Mouse (Mus musculus): ENCODE results near the gene Ndufa8. TPM values are rescaled to one million over a fixed set of nuclear protein-coding genes. Genes with fewer than 3 reads are reported as not detected.

Ndufa8 gene
- polyA plus RNA-seq, 1 experiment = 260 TPM

GRCm38 (mm10) chr2:36032884-36033283 is 16.3 kb downstream of the Ndufa8 start:
- Histone ChIP-seq H3K27me3 (ENCODE audit: control insufficient read depth, insufficient read depth, insufficient read length) (no peaks in the 10 kb centered on the region), H3ac (ENCODE audit: control insufficient read depth, insufficient read length, low read depth) (no peak overlapping the region), H3K79me3 (ENCODE audit: low read depth) (no peaks in the 10 kb centered on the region), H3K4me3 (ENCODE audit: insufficient read depth, poor library complexity, severe bottlenecking) (no peak overlapping the region), H3K36me3 (ENCODE audit: control insufficient read depth, insufficient read depth) (peaks cover 16% of the 10 kb centered on the region), H3K79me2 (ENCODE audit: control insufficient read depth, insufficient read depth) (no peaks in the 10 kb centered on the region)
- TF ChIP-seq MAX (IDR thresholded peaks at IDR 0.05) = no peak
- no peak for TF ChIP-seq USF1 (IDR thresholded peaks at IDR 0.05; ENCODE audit: low read depth)
- TF ChIP-seq CEBPB (IDR thresholded peaks at IDR 0.05; ENCODE audit: low read depth) = no peak
- TF ChIP-seq MYOG (IDR thresholded peaks at IDR 0.05; ENCODE audit: control insufficient read depth, extremely low read depth, insufficient read length) = no peak
- TF ChIP-seq FOSL1 (IDR thresholded peaks at IDR 0.05; ENCODE audit: insufficient read depth, low read length, poor library complexity, severe bottlenecking) = no peak
- TF ChIP-seq MYOD1 (IDR thresholded peaks at IDR 0.05; ENCODE audit: control insufficient read depth, insufficient read length, low read depth) = no peak
- no peak for TF ChIP-seq CTCF (IDR thresholded peaks at IDR 0.05; ENCODE audit: control insufficient read depth, insufficient read depth, insufficient read length)

- H3K36me3 ChIP-seq (ENCODE audit: control insufficient read depth, insufficient read depth) = no peaks in the 10 kb centered on the region
- no peaks in the 10 kb centered on the region for H3K79me2 ChIP-seq (ENCODE audit: control insufficient read depth, insufficient read depth)
- no peak overlapping the region for H3ac ChIP-seq (ENCODE audit: control insufficient read depth, insufficient read length, low read depth)
- no peak for TF ChIP-seq FOSL1 (IDR thresholded peaks at IDR 0.05; ENCODE audit: insufficient read depth, low read length, poor library complexity, severe bottlenecking)
- no peak for TF ChIP-seq MYOD1 (IDR thresholded peaks at IDR 0.05; ENCODE audit: control insufficient read depth, insufficient read length, low read depth)
- TF ChIP-seq CEBPB (IDR thresholded peaks at IDR 0.05; ENCODE audit: low read depth) = no peak
- TF ChIP-seq MAX (IDR thresholded peaks at IDR 0.05) = no peak
- TF ChIP-seq CTCF (IDR thresholded peaks at IDR 0.05; ENCODE audit: control insufficient read depth, insufficient read depth, insufficient read length) = no peak
- no peak for TF ChIP-seq MYOG (IDR thresholded peaks at IDR 0.05; ENCODE audit: control insufficient read depth, extremely low read depth, insufficient read length)
- no peak for TF ChIP-seq USF1 (IDR thresholded peaks at IDR 0.05; ENCODE audit: low read depth)
- no peaks in the 10 kb centered on the region for H3K79me3 ChIP-seq (ENCODE audit: low read depth)
- H3K4me3 ChIP-seq (ENCODE audit: insufficient read depth, poor library complexity, severe bottlenecking) = no peak overlapping the region
- peaks cover 13% of the 10 kb centered on the region for H3K27me3 ChIP-seq (ENCODE audit: control insufficient read depth, insufficient read depth, insufficient read length)
Measured at GRCm38 (mm10) chr2:36023291-36023690, 25.9 kb downstream of the Ndufa8 start.

GRCm38 (mm10) chr2:36021385-36022159 is 27.6 kb downstream of the Ndufa8 start:
- Histone ChIP-seq H3K4me3 (ENCODE audit: insufficient read depth, poor library complexity, severe bottlenecking) (no peak overlapping the region), H3K79me2 (ENCODE audit: control insufficient read depth, insufficient read depth) (no peaks in the 10 kb centered on the region), H3K36me3 (ENCODE audit: control insufficient read depth, insufficient read depth) (no peaks in the 10 kb centered on the region), H3K27me3 (ENCODE audit: control insufficient read depth, insufficient read depth, insufficient read length) (peaks cover 13% of the 10 kb centered on the region), H3K79me3 (ENCODE audit: low read depth) (no peaks in the 10 kb centered on the region), H3ac (ENCODE audit: control insufficient read depth, insufficient read length, low read depth) (no peak overlapping the region)
- TF ChIP-seq MYOD1 (IDR thresholded peaks at IDR 0.05; ENCODE audit: control insufficient read depth, insufficient read length, low read depth) (no peak), MYOG (IDR thresholded peaks at IDR 0.05; ENCODE audit: control insufficient read depth, extremely low read depth, insufficient read length) (no peak), USF1 (IDR thresholded peaks at IDR 0.05; ENCODE audit: low read depth) (no peak), CTCF (IDR thresholded peaks at IDR 0.05; ENCODE audit: control insufficient read depth, insufficient read depth, insufficient read length) (peak; percentile 65)

- Histone ChIP-seq H3K79me3 (ENCODE audit: low read depth) (no peaks in the 10 kb centered on the region), H3K27me3 (ENCODE audit: control insufficient read depth, insufficient read depth, insufficient read length) (peaks cover 4% of the 10 kb centered on the region), H3K79me2 (ENCODE audit: control insufficient read depth, insufficient read depth) (no peaks in the 10 kb centered on the region), H3K4me3 (ENCODE audit: insufficient read depth, poor library complexity, severe bottlenecking) (no peak overlapping the region), H3ac (ENCODE audit: control insufficient read depth, insufficient read length, low read depth) (no peak overlapping the region), H3K36me3 (ENCODE audit: control insufficient read depth, insufficient read depth) (no peaks in the 10 kb centered on the region)
- TF ChIP-seq MAX (IDR thresholded peaks at IDR 0.05) = no peak
- no peak for TF ChIP-seq CEBPB (IDR thresholded peaks at IDR 0.05; ENCODE audit: low read depth)
- TF ChIP-seq FOSL1 (IDR thresholded peaks at IDR 0.05; ENCODE audit: insufficient read depth, low read length, poor library complexity, severe bottlenecking) = no peak
- TF ChIP-seq USF1 (IDR thresholded peaks at IDR 0.05; ENCODE audit: low read depth) = no peak
- TF ChIP-seq MYOD1 (IDR thresholded peaks at IDR 0.05; ENCODE audit: control insufficient read depth, insufficient read length, low read depth) = no peak
- no peak for TF ChIP-seq CTCF (IDR thresholded peaks at IDR 0.05; ENCODE audit: control insufficient read depth, insufficient read depth, insufficient read length)
- TF ChIP-seq MYOG (IDR thresholded peaks at IDR 0.05; ENCODE audit: control insufficient read depth, extremely low read depth, insufficient read length) = no peak
Measured at GRCm38 (mm10) chr2:36013010-36013409, 36.2 kb downstream of the Ndufa8 start.

GRCm38 (mm10) chr2:36011331-36011825 is 37.8 kb downstream of the Ndufa8 start:
- H3ac ChIP-seq (ENCODE audit: control insufficient read depth, insufficient read length, low read depth) = no peak overlapping the region
- H3K79me3 ChIP-seq (ENCODE audit: low read depth) = no peaks in the 10 kb centered on the region
- no peak overlapping the region for H3K4me3 ChIP-seq (ENCODE audit: insufficient read depth, poor library complexity, severe bottlenecking)

More at GRCm38 (mm10) chr2:36011331-36011825, 37.8 kb downstream of the Ndufa8 start:
- H3K36me3 ChIP-seq (ENCODE audit: control insufficient read depth, insufficient read depth) = no peaks in the 10 kb centered on the region
- no peaks in the 10 kb centered on the region for H3K79me2 ChIP-seq (ENCODE audit: control insufficient read depth, insufficient read depth)
- no peak for TF ChIP-seq MYOG (IDR thresholded peaks at IDR 0.05; ENCODE audit: control insufficient read depth, extremely low read depth, insufficient read length)
- no peak for TF ChIP-seq MYOD1 (IDR thresholded peaks at IDR 0.05; ENCODE audit: control insufficient read depth, insufficient read length, low read depth)
- TF ChIP-seq FOSL1 (IDR thresholded peaks at IDR 0.05; ENCODE audit: insufficient read depth, low read length, poor library complexity, severe bottlenecking) = no peak
- no peak for TF ChIP-seq MAX (IDR thresholded peaks at IDR 0.05)
- no peak for TF ChIP-seq USF1 (IDR thresholded peaks at IDR 0.05; ENCODE audit: low read depth)
- TF ChIP-seq CTCF (IDR thresholded peaks at IDR 0.05; ENCODE audit: control insufficient read depth, insufficient read depth, insufficient read length) = no peak
- no peak for TF ChIP-seq CEBPB (IDR thresholded peaks at IDR 0.05; ENCODE audit: low read depth)
- peaks cover 4% of the 10 kb centered on the region for H3K27me3 ChIP-seq (ENCODE audit: control insufficient read depth, insufficient read depth, insufficient read length)

All from C2C12 (cell line).